Mouse (Mus musculus) hematopoietic multipotent progenitor cell, adult 10-12 weeks (in vitro differentiated cells): ENCODE data around the gene Olfr228. TPM values are rescaled to one million over a fixed set of nuclear protein-coding genes. Genes with fewer than 3 reads are reported as not detected.

Experiments used
- polyA plus RNA-seq: library from polyadenylated mRNA; stranded (reverse); fragments of >175 nt; gene quantifications from 2 replicates; pipeline ENCODE4 v1.2.3, GENCODE M21; 2012; ENCODE audit warnings: low replicate concordance

The Olfr228 gene
- not detected in 2 replicates for polyA plus RNA-seq

DNA sequence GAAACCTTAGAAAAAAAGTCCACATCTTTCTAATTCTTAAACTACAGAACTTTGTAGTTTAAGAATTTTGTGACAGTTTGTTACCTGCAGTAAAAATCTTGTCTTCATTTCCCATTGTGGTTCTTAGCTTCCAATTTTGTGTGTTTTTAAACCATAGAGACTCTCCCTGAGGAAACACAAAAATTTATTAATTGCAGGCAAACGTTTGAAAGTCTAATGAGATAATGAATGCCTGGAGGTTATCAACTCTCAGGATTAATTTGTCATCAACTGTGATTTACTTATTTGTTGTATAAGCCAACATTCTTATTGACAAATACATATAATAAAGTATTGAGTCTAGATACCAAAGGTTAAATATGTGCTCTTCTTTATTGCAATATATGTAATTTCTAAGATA is at the start of gene Olfr228:
Olfr228 (minus strand) TSS at position 101 of the 400 bp plus-strand sequence.

DNA sequence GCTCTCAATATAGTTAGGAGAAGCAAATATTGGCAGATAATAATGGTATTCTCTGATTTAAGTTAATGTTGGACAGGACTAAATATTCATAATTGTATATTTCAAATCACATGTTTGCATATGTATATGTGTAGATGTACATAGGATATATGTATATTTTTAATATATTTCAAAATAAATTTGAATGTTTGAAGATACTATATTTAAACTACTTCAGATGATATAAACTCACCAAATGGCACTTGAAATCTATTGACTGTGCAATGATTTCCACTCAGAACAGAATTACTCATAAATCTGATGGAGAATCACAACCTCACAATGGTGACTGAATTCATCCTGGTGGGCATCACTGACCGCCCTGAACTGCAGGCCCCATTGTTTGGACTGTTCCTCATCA is 21.0 kb upstream of the Olfr228 start, which contains the start of gene Olfr1076:
Olfr1076 (plus strand) TSS at position 301 of the 400 bp plus-strand sequence.

DNA sequence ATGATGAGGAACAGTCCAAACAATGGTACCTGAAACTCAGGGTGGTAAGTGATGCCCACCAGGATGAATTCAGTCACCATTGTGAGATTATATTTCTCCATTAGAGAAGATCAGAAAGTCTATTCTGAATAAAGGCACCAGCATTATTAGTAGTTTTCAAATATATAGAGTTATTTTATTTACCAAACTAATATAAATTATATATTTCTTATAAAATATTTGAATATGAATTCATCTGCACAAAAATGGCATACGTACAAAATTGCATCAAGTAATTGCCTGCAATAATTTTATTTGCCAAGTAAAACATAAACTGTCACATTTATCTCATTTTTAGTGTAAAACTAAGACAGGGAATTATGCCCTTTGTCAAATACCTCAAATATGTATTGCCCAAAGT is 31.0 kb downstream of the Olfr228 start, which contains the start of gene Olfr1066:
Olfr1066 (minus strand) TSS at position 101 of the 400 bp plus-strand sequence.

DNA sequence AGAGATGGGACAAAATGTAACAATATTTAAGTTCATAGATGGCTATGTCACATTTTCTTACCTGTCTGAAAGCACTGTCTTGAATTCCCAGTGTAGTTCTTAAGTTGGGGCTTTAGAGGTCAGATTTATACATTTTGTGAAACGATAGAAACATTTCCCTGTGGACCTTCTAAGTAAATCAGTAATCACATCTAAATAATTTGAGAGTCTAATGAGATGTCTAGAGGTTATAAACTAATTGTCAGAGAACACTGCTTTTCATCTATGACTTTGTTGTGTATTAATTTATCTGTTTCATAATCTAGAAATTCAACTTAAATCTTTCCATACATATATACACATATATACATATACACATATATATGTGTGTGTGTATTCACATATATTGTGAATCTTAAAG is 36.7 kb downstream of the Olfr228 start, which contains the start of gene Olfr1065:
Olfr1065 (minus strand) TSS at position 101 of the 400 bp plus-strand sequence.

Other genes starting within 250 kb of the Olfr228 start
- gene Olfr1048, start 247.1 kb downstream of the Olfr228 start, polyA plus RNA-seq: not detected in 2 replicates
- gene Olfr1049, start 229.1 kb downstream of the Olfr228 start, polyA plus RNA-seq: not detected in 2 replicates
- not detected in 2 replicates for gene Olfr1051, start 208.3 kb downstream of the Olfr228 start, polyA plus RNA-seq
- gene Olfr1052, start 194.9 kb downstream of the Olfr228 start, polyA plus RNA-seq: not detected in 2 replicates
- not detected in 2 replicates for gene Olfr1053, start 172.1 kb downstream of the Olfr228 start, polyA plus RNA-seq
- gene Olfr1054, start 152.0 kb downstream of the Olfr228 start, polyA plus RNA-seq: not detected in 2 replicates
- not detected in 2 replicates for gene Olfr1055, start 137.1 kb downstream of the Olfr228 start, polyA plus RNA-seq
- gene Olfr1056, start 124.9 kb downstream of the Olfr228 start, polyA plus RNA-seq: not detected in 2 replicates
- gene Olfr1057, start 109.0 kb downstream of the Olfr228 start, polyA plus RNA-seq: not detected in 2 replicates
- not detected in 2 replicates for gene Olfr1058, start 98.8 kb downstream of the Olfr228 start, polyA plus RNA-seq
- not detected in 2 replicates for gene Olfr1061, start 73.3 kb downstream of the Olfr228 start, polyA plus RNA-seq
- not detected in 2 replicates for gene Olfr1062, start 60.6 kb downstream of the Olfr228 start, polyA plus RNA-seq
- not detected in 2 replicates for gene Olfr1065, start 36.8 kb downstream of the Olfr228 start, polyA plus RNA-seq
- gene Olfr1066, start 31.1 kb downstream of the Olfr228 start, polyA plus RNA-seq: not detected in 2 replicates
- not detected in 2 replicates for gene Olfr1076, start 21.1 kb upstream of the Olfr228 start, polyA plus RNA-seq
- gene Olfr1079, start 55.1 kb upstream of the Olfr228 start, polyA plus RNA-seq: not detected in 2 replicates
- not detected in 2 replicates for gene Olfr1080, start 70.8 kb upstream of the Olfr228 start, polyA plus RNA-seq
- 0.13 TPM in 1 of 2 replicates, not detected in the other for gene Olfr1082, start 111.6 kb upstream of the Olfr228 start, polyA plus RNA-seq
- gene Olfr1084, start 152.3 kb upstream of the Olfr228 start, polyA plus RNA-seq: not detected in 2 replicates
- gene Olfr1085, start 174.6 kb upstream of the Olfr228 start, polyA plus RNA-seq: not detected in 2 replicates
- gene Olfr1086, start 192.7 kb upstream of the Olfr228 start, polyA plus RNA-seq: not detected in 2 replicates
- 0.20 TPM in 1 of 2 replicates, not detected in the other for gene Olfr1087, start 211.0 kb upstream of the Olfr228 start, polyA plus RNA-seq
- not detected in 2 replicates for gene Olfr1089, start 246.3 kb upstream of the Olfr228 start, polyA plus RNA-seq